Mouse (Mus musculus) E14TG2a.4 (cell line): ENCODE data around the gene Foxc1.

Experiments used
- CTCF ChIP-seq: conservative IDR thresholded peaks from 2 replicates; pipeline ENCODE4 v1.5.1; 2014; ENCODE audit warnings: low read length
- NANOG ChIP-seq: IDR thresholded peaks from 2 replicates; pipeline ENCODE4 v1.6.1; 2014; ENCODE audit warnings: borderline replicate concordance, low read length, mixed read lengths
- POU5F1 ChIP-seq: IDR thresholded peaks from 2 replicates; pipeline ENCODE4 v1.6.1; 2014; ENCODE audit warnings: low read length, borderline replicate concordance

- TF ChIP-seq POU5F1: no peak
- TF ChIP-seq CTCF: no peak
- no peak for TF ChIP-seq NANOG
These were observed 42.0 kb upstream of the Foxc1 start for GRCm38 (mm10) chr13:31764419-31764818.
